Mouse (Mus musculus): ENCODE measurements around the gene Anapc5.

The Anapc5 gene

DNA sequence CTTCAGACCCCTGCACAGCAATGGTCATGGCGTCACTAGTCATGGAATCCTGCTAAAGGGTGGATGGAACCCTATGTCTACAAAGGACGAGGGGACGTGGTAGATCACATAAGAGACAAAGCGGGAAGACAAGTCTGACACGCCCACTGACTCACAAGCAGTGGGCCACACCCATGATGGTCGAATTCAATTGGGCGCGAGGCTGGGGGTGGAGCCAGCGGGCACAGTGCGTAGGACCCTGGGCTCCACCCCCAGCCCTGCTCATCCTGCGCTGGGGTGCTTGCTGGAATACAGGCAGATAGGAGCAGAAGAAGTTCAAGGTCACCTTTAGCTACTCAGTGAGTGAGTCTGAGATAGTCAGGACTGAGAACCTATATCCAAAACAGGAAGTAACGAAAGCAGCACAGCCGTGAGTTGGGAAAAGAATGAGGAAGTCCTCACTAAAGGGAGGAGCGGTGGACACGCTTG, 52.0 kb downstream of the Anapc5 start:
- no peak for DNase-seq (ENCODE audit: low spot score in 2 of 2)

DNA sequence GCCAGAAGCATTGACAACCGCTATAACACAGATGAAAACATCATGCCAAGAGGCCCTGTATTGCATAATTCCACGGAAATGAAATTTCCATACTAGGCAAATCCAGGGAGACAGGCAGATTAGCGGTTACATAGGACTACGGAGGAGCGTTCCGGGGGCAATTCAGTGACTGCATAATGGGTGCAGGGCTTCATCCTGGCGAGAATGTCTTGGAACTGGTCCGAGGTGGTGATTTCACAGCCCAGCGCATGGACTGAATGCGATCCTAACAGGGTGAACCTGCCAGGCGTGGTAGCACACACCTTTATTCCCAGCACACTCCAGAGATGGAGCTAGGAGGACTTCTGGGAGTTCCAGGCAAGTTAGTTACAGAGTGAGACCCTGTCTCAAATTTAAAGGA, 53.9 kb downstream of the Anapc5 start:
- DNase-seq (ENCODE audit: low spot score in 2 of 2): no peak

DNA sequence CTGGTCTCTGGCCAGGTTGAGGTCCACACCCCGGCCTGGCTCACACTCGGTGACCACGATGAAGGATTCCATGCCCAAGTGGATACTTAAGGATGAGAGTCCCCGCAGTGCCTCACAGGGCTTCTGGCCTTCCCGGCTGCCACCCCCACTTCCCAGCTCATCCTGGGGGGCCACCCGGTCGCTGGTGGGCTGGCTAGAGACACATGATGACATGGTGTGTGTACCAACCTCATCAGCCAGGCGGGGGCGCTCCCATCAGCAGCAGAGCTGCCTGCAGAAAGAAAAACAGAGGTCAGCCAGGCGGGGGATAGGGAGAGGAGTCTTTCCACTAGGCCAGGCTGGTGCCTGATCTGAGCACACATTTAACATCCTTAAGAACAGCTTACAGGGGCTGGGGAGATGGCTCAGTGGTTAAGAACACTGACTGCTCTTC, 57.1 kb downstream of the Anapc5 start:
- DNase-seq (ENCODE audit: low spot score in 2 of 2): peak in 1 of 2 experiments; percentile 46

DNA sequence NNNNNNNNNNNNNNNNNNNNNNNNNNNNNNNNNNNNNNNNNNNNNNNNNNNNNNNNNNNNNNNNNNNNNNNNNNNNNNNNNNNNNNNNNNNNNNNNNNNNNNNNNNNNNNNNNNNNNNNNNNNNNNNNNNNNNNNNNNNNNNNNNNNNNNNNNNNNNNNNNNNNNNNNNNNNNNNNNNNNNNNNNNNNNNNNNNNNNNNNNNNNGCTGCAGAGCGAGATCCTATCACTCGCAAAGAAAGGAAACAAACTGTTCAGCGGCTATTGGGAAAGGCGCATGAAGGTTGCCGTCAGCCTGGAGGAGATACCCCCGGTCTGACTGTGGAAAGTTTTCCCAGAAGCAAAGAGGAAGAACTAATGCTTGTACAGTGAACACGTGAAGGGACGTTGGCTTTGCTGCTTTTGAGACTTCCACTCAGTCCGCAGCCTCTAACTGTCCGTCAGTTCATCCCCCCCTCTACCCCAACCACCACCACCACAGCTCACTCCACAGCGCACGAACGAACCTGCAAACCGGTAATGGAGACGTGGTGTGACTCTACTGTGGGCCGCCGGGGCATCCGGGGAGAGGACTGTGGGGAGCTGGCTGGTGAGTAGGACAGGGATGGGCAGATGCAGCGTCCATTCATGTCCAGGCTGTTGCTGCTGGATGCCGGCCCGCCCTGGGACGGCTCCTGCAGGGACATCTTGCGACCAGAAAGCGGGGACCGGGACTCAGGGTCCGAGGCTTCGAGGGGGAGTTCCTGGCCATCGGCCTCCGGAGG, 57.7 kb downstream of the Anapc5 start:
- DNase-seq (ENCODE audit: low spot score in 2 of 2): no peak

DNA sequence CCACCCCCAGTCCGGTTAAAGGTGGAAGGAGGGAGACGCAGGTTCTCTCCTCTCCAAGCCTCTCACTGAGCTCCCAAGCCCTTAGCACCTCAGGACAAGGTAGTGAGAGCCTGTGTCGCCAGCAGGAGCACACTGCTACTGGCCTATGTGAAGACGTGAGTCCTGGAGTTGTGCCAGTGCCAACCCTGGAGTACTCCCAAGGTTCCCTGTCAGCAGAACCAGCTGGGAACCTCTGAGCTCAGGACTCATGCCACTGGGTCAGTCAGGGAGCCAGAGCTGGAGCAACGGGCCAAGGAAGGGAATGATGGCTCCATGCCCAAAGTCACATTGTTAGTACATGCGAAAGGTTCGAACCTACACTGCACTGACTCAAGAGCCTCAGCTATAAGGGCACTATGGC, 64.5 kb downstream of the Anapc5 start:
- no peak for DNase-seq (ENCODE audit: low spot score in 2 of 2)

DNA sequence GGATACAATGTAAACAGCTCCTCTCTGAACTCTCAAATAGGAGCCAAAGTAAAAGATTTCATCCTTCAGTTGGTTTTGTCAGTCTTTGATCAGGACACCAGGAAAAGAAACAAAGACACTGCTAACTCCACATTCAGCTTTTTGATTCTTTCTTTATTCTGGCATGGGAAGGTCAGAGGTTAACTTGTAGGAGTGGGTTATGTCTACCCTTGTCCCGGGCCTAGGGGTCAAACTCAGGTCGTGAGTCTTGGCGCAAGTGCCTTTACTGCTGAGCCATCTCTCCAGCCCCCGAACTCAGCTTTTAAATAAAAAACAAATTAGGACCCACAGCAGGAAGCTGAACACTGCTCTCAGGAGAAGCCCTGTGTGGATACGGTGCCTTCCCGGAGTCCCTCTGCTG, 65.0 kb downstream of the Anapc5 start:
- DNase-seq (ENCODE audit: low spot score in 2 of 2): no peak

DNA sequence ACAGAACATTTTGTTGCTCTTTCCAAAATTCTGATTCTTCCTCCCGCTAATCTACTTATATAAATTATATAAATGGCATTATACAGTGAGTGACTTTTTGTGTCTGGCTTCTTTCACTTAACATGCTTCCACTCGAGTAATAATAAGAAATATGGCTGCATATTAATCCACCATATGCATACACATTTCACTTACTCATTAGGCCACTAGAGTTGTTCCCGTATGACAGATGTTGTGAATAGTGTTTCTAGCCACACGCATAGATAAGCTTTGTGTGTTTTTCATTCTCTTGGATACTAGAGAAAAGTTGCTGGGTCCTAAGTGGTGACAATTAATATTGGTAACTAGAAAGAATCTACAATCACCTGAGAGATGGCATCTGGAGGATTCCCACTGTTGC, 65.5 kb downstream of the Anapc5 start:
- DNase-seq (ENCODE audit: low spot score in 2 of 2): no peak

DNA sequence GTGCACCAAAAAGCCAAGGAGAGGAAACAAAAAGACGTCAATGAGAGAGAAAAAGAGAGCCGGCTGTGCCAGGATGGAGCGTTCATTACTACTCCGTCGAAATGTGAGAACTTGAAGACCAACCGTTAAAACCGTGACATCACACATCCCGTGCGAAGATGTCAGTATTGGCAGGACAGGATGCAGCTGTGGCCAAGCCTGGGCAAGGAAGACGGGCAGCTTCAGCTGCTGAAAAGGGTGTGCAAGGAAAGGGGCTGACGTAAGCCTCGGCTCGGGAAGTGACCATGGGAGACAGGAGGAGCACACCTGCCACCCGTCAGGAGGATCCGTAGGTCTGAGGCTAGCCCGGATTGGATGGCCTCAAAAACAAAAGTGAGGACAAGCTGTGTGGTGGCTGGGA, 66.7 kb downstream of the Anapc5 start:
- DNase-seq (ENCODE audit: low spot score in 2 of 2): no peak

DNA sequence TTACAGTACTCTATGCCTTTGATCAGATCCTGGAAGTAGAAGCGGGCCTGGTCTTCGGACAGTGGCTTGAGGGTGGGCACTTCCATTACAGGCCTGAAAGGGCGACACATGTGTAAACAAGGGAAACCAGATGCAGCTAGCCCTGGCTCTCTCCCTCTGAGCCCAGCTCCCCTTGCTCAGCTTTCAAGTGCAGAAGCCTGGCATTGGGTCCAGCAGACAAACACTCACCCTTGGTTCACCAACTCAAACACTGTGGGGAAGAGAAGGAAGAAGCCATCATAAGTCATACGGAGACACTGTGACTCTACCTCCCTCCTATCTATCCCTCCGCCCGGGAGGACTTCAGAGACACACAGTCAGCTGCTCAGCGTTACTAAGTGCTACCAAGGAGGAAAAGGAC, 73.2 kb downstream of the Anapc5 start:
- no peak for DNase-seq (ENCODE audit: low spot score in 2 of 2)

DNA sequence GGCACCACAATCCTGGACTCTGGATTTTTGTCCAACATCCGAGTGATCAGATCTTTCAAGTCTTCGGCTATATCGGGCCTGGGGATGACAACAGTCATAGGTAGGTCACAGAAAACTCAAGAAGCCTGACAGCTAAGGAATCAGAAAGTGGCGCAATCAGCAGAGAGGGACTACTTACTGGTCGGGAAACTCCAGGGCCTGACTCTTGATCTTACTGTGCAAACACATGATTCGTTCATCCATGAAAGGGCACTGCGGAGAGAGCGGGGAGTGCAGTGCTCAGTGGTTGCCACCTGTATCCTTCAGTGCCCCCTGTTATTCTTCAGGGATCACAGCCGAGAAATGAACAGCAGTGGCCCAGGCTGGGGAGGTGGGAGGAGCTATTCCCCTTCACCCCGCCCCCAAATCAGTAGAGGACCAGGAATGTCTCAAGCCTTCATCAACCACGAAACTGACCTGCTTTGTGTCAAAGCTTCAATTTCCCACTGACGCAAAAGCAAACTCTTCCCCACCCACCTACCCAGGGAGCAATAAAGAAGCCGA, 77.2 kb downstream of the Anapc5 start:
- DNase-seq (ENCODE audit: low spot score in 2 of 2): no peak

All from cerebellum, postnatal 4 days (tissue).